Mouse (Mus musculus): ENCODE results near the gene Gm11992. TPM values are rescaled to one million over a fixed set of nuclear protein-coding genes. Genes with fewer than 3 reads are reported as not detected.

The Gm11992 gene
- polyA plus RNA-seq, 1 experiment from 2014 or later: 3.5 TPM

Other genes with a start within 250 kb of the Gm11992 start
- gene Pkd1l1, start 75.3 kb upstream of the Gm11992 start, polyA plus RNA-seq (2014; fragmentation: Nextera tagmentation; extraction: Ambion mirVana): 0.11 TPM in 2 replicates
- 14.4 and 15.1 TPM in 2 replicates for gene Hus1, start 37.4 kb upstream of the Gm11992 start, polyA plus RNA-seq (2014; fragmentation: Nextera tagmentation; extraction: Ambion mirVana)
- 1.1 and 1.6 TPM in 2 replicates for gene Sun3, start 397 bp downstream of the Gm11992 start, polyA plus RNA-seq (2014; fragmentation: Nextera tagmentation; extraction: Ambion mirVana)
- gene Upp1, start 69.5 kb downstream of the Gm11992 start, polyA plus RNA-seq (2014; fragmentation: Nextera tagmentation; extraction: Ambion mirVana): 41.7 and 44.4 TPM in 2 replicates
- gene Abca13, start 143.3 kb downstream of the Gm11992 start, polyA plus RNA-seq (2014; fragmentation: Nextera tagmentation; extraction: Ambion mirVana): 0.03 TPM in 1 of 2 replicates, not detected in the other

All from heart, embryonic 14.5 days (tissue).